Mouse (Mus musculus): Measurements from ENCODE around the gene Zfp760. TPM values are rescaled to one million over a fixed set of nuclear protein-coding genes. Genes with fewer than 3 reads are reported as not detected.
"Not testable (repeated sequence)": the region's sequence is repeated elsewhere in the genome, so short reads cannot be mapped to it uniquely, and the experiment has no call there.

The Zfp760 gene
- 10.3 and 11.0 TPM in 2 replicates for polyA plus RNA-seq (2015; fragmentation: Nextera tagmentation; extraction: Ambion mirVana)

- peak; percentile 99 for ATAC-seq (replicated peaks; ENCODE audit: low FRiP score, low read depth)
- Histone ChIP-seq H3K4me1 (replicated peaks; ENCODE audit: insufficient read depth, low read length) (0 out of 2 replicates have a peak, but pooled peaks cover 3% of the 10 kb centered on the region), H3K4me3 (replicated peaks; ENCODE audit: low read depth, low read length) (peak within 1 kb of the TSS; percentile 58), H3K9ac (ENCODE audit: low read depth, low read length) (peak within 1 kb of the TSS; percentile 64), H3K27ac (peak within 1 kb of the TSS; percentile 93), H3K36me3 (ENCODE audit: insufficient read depth, low read length) (no peaks in the 10 kb centered on the region), H3K9me3 (replicated peaks; ENCODE audit: low read length) (no peaks in the 10 kb centered on the region), H3K4me2 (ENCODE audit: low read length) (peak within 1 kb of the TSS; percentile 58), H3K27me3 (ENCODE audit: insufficient read depth, low read length) (no peaks in the 10 kb centered on the region)
- 5% methylated on average over 26 of the region's 26 CpGs for WGBS
- TF ChIP-seq CTCF (IDR thresholded peaks at IDR 0.05; ENCODE audit: low read depth) = no peak
- peak; percentile 98 for DNase-seq (ENCODE audit: low spot score)
Measured at GRCm38 (mm10) chr17:21707343-21707996, at the start of gene Zfp760. Gene Zfp760 (plus strand): TSS chr17:21707741.

GRCm38 (mm10) chr17:21678826-21679225 lies 28.7 kb upstream of the Zfp760 start:
- not testable (repeated sequence) for H3K27ac ChIP-seq; ATAC-seq (replicated peaks; ENCODE audit: low FRiP score, low read depth); H3K4me2 ChIP-seq (ENCODE audit: low read length); H3K4me3 ChIP-seq (replicated peaks; ENCODE audit: low read depth, low read length); H3K9me3 ChIP-seq (replicated peaks; ENCODE audit: low read length); DNase-seq (ENCODE audit: low spot score); H3K4me1 ChIP-seq (replicated peaks; ENCODE audit: insufficient read depth, low read length); H3K9ac ChIP-seq (ENCODE audit: low read depth, low read length); H3K27me3 ChIP-seq (ENCODE audit: insufficient read depth, low read length); H3K36me3 ChIP-seq (ENCODE audit: insufficient read depth, low read length)
- WGBS = 13% methylated on average over 1 of the region's 1 CpGs

- WGBS = 2% methylated on average over 9 of the region's 9 CpGs
- 0 out of 2 replicates have a peak overlapping the region, but pooled peaks have one; percentile 37 for H3K9ac ChIP-seq (ENCODE audit: low read depth, low read length)
Measured at GRCm38 (mm10) chr17:21679273-21680018, 28.1 kb upstream of the Zfp760 start.

GRCm38 (mm10) chr17:21680019-21680376 lies 27.5 kb upstream of the Zfp760 start:
- not testable (repeated sequence) for H3K27me3 ChIP-seq (ENCODE audit: insufficient read depth, low read length); H3K36me3 ChIP-seq (ENCODE audit: insufficient read depth, low read length); DNase-seq (ENCODE audit: low spot score); ATAC-seq (replicated peaks; ENCODE audit: low FRiP score, low read depth); H3K9me3 ChIP-seq (replicated peaks; ENCODE audit: low read length); H3K4me1 ChIP-seq (replicated peaks; ENCODE audit: insufficient read depth, low read length)
- Histone ChIP-seq H3K4me3 (replicated peaks; ENCODE audit: low read depth, low read length) (peak overlapping the region; percentile 40), H3K27ac (peak overlapping the region; percentile 78; the same call in 1 of the 2 replicates), H3K9ac (ENCODE audit: low read depth, low read length) (0 out of 2 replicates have a peak overlapping the region, but pooled peaks have one; percentile 37), H3K4me2 (ENCODE audit: low read length) (peak overlapping the region; percentile 60)
- WGBS = 2% methylated on average over 10 of the region's 10 CpGs

More at GRCm38 (mm10) chr17:21679273-21680018, 28.1 kb upstream of the Zfp760 start:
- DNase-seq (ENCODE audit: low spot score) (peak; percentile 95), ATAC-seq (replicated peaks; ENCODE audit: low FRiP score, low read depth) (peak; percentile 100)
- H3K4me2 ChIP-seq (ENCODE audit: low read length) = peak overlapping the region; percentile 60
- H3K27ac ChIP-seq = peak overlapping the region; percentile 78
- peak overlapping the region; percentile 40 for H3K4me3 ChIP-seq (replicated peaks; ENCODE audit: low read depth, low read length)
- no peaks in the 10 kb centered on the region for H3K4me1 ChIP-seq (replicated peaks; ENCODE audit: insufficient read depth, low read length)
- no peaks in the 10 kb centered on the region for H3K27me3 ChIP-seq (ENCODE audit: insufficient read depth, low read length)
- no peaks in the 10 kb centered on the region for H3K36me3 ChIP-seq (ENCODE audit: insufficient read depth, low read length)
- TF ChIP-seq CTCF (IDR thresholded peaks at IDR 0.05; ENCODE audit: low read depth) = peak; percentile 82
- no peaks in the 10 kb centered on the region for H3K9me3 ChIP-seq (replicated peaks; ENCODE audit: low read length)

- ATAC-seq (replicated peaks; ENCODE audit: low FRiP score, low read depth) (no peak), DNase-seq (ENCODE audit: low spot score) (no peak)
- Histone ChIP-seq H3K4me3 (replicated peaks; ENCODE audit: low read depth, low read length) (no peak within 1 kb of the TSS), H3K9ac (ENCODE audit: low read depth, low read length) (no peak within 1 kb of the TSS), H3K27me3 (ENCODE audit: insufficient read depth, low read length) (no peaks in the 10 kb centered on the region), H3K9me3 (replicated peaks; ENCODE audit: low read length) (no peaks in the 10 kb centered on the region), H3K4me2 (ENCODE audit: low read length) (no peak within 1 kb of the TSS), H3K27ac (no peak within 1 kb of the TSS), H3K4me1 (replicated peaks; ENCODE audit: insufficient read depth, low read length) (no peaks in the 10 kb centered on the region), H3K36me3 (ENCODE audit: insufficient read depth, low read length) (peaks cover 6% of the 10 kb centered on the region; the same call in 1 of the 2 replicates)
- WGBS = 88% methylated on average over 3 of the region's 3 CpGs
- no peak for TF ChIP-seq CTCF (IDR thresholded peaks at IDR 0.05; ENCODE audit: low read depth)
Measured at GRCm38 (mm10) chr17:21691560-21691959, 16.0 kb upstream of the Zfp760 start, which contains the start of gene Gm10226. Gene Gm10226 (plus strand): TSS chr17:21691860.

- Histone ChIP-seq H3K4me1 (replicated peaks; ENCODE audit: insufficient read depth, low read length) (no peaks in the 10 kb centered on the region), H3K27me3 (ENCODE audit: insufficient read depth, low read length) (no peaks in the 10 kb centered on the region), H3K4me3 (replicated peaks; ENCODE audit: low read depth, low read length) (no peak overlapping the region), H3K36me3 (ENCODE audit: insufficient read depth, low read length) (peaks cover 6% of the 10 kb centered on the region; the same call in 1 of the 2 replicates), H3K9ac (ENCODE audit: low read depth, low read length) (no peak overlapping the region), H3K27ac (no peak overlapping the region), H3K4me2 (ENCODE audit: low read length) (no peak overlapping the region), H3K9me3 (replicated peaks; ENCODE audit: low read length) (no peaks in the 10 kb centered on the region)
- ATAC-seq (replicated peaks; ENCODE audit: low FRiP score, low read depth) (no peak), DNase-seq (ENCODE audit: low spot score) (peak; percentile 67)
- no peak for TF ChIP-seq CTCF (IDR thresholded peaks at IDR 0.05; ENCODE audit: low read depth)
- 45% methylated on average over 3 of the region's 3 CpGs for WGBS
Measured at GRCm38 (mm10) chr17:21693342-21693741, 14.2 kb upstream of the Zfp760 start.
